Mouse (Mus musculus) embryonic fibroblast, embryonic 13.5 days (primary cell): ENCODE measurements around the gene Zscan29. TPM values are rescaled to one million over a fixed set of nuclear protein-coding genes. Genes with fewer than 3 reads are reported as not detected.

Experiments used
- H3K27ac ChIP-seq: 2 replicates; pipeline ENCODE4 v1.5.1; 2012; ENCODE audit warnings: low read length, control low read depth, inconsistent platforms; ENCODE audit not compliant: insufficient read depth
- H3K4me1 ChIP-seq: 2 replicates; pipeline ENCODE4 v1.6.1; 2011; ENCODE audit warnings: low read length; ENCODE audit not compliant: control insufficient read depth, insufficient read depth
- H3K4me3 ChIP-seq: 2 replicates; pipeline ENCODE4 v1.5.1; 2011; ENCODE audit warnings: mild to moderate bottlenecking, control low read depth, low read length; ENCODE audit not compliant: insufficient read depth
- CTCF ChIP-seq: IDR thresholded peaks from 2 replicates; pipeline ENCODE4 v1.5.1; 2011; ENCODE audit warnings: mild to moderate bottlenecking, control low read depth, low read length, moderate library complexity, borderline replicate concordance; ENCODE audit not compliant: insufficient read depth
- POLR2A ChIP-seq: IDR thresholded peaks from 2 replicates; pipeline ENCODE4 v1.6.1; 2011; ENCODE audit warnings: low read depth, mild to moderate bottlenecking, control low read depth, low read length, moderate library complexity
- polyA plus RNA-seq: library from polyadenylated mRNA; stranded (reverse); fragments of >200 nt; gene quantifications from 2 replicates; pipeline ENCODE4 v1.2.4, GENCODE M21; 2011; ENCODE audit warnings: low read depth; ENCODE audit not compliant: missing spikeins, insufficient read length

Gene Zscan29
- polyA plus RNA-seq, 1 experiment = 10.3 TPM

- peak within 1 kb of the TSS; percentile 89 for H3K4me3 ChIP-seq
- H3K27ac ChIP-seq = peak within 1 kb of the TSS; percentile 74
- H3K4me1 ChIP-seq = no peaks in the 10 kb centered on the region; the same call in 1 of the 2 replicates
- TF ChIP-seq POLR2A = no peak; the same call in 1 of the 2 replicates
- no peak for TF ChIP-seq CTCF
These were observed 399 bp downstream of the Zscan29 start, which contains the start of gene Tubgcp4 for GRCm38 (mm10) chr2:121170481-121170971. Tubgcp4 (plus strand) TSS chr2:121170654.

GRCm38 (mm10) chr2:121169902-121170301 is 1.0 kb downstream of the Zscan29 start:
- Histone ChIP-seq H3K4me1 (no peaks in the 10 kb centered on the region; the same call in 1 of the 2 replicates), H3K27ac (peak overlapping the region; percentile 74), H3K4me3 (peak overlapping the region; percentile 89)
- no peak for TF ChIP-seq POLR2A
- no peak for TF ChIP-seq CTCF

GRCm38 (mm10) chr2:121169173-121169572 is 1.8 kb downstream of the Zscan29 start:
- H3K4me3 ChIP-seq = peak overlapping the region; percentile 89
- no peak overlapping the region for H3K27ac ChIP-seq
- no peaks in the 10 kb centered on the region; the same call in 1 of the 2 replicates for H3K4me1 ChIP-seq
- TF ChIP-seq POLR2A = no peak
- TF ChIP-seq CTCF = no peak

GRCm38 (mm10) chr2:121153100-121153499 is 17.8 kb downstream of the Zscan29 start:
- no peak overlapping the region for H3K27ac ChIP-seq
- H3K4me3 ChIP-seq = no peak overlapping the region
- no peak for TF ChIP-seq CTCF
- no peak for TF ChIP-seq POLR2A
- H3K4me1 ChIP-seq = no peaks in the 10 kb centered on the region

- no peak overlapping the region for H3K27ac ChIP-seq
- no peak for TF ChIP-seq POLR2A
- TF ChIP-seq CTCF = no peak
- no peak overlapping the region for H3K4me3 ChIP-seq
These were observed 21.2 kb downstream of the Zscan29 start for GRCm38 (mm10) chr2:121149679-121150078.

GRCm38 (mm10) chr2:121142415-121142814 is 28.5 kb downstream of the Zscan29 start:
- TF ChIP-seq POLR2A (no peak), CTCF (no peak)
- Histone ChIP-seq H3K4me1 (peaks cover 2% of the 10 kb centered on the region), H3K4me3 (no peak overlapping the region), H3K27ac (no peak overlapping the region)

More at GRCm38 (mm10) chr2:121149679-121150078, 21.2 kb downstream of the Zscan29 start:
- H3K4me1 ChIP-seq = no peaks in the 10 kb centered on the region

GRCm38 (mm10) chr2:121141216-121142035 is 29.5 kb downstream of the Zscan29 start:
- peak overlapping the region; percentile 63 for H3K4me3 ChIP-seq
- peaks cover 2% of the 10 kb centered on the region for H3K4me1 ChIP-seq
- no peak for TF ChIP-seq POLR2A
- no peak for TF ChIP-seq CTCF
- peak overlapping the region; percentile 79; the same call in 1 of the 2 replicates for H3K27ac ChIP-seq

GRCm38 (mm10) chr2:121140018-121140882 is 30.7 kb downstream of the Zscan29 start, which contains the start of the genes Adal and Lcmt2:
Adal (plus strand) TSS chr2:121140428.
Lcmt2 (minus strand) TSS chr2:121140653.
- H3K4me3 ChIP-seq = peak within 1 kb of the TSS; percentile 65
- TF ChIP-seq POLR2A = peak; percentile 92
- no peak for TF ChIP-seq CTCF
- H3K4me1 ChIP-seq = peaks cover 2% of the 10 kb centered on the region
- H3K27ac ChIP-seq = peak within 1 kb of the TSS; percentile 81

- peaks cover 2% of the 10 kb centered on the region for H3K4me1 ChIP-seq
- H3K27ac ChIP-seq = peak overlapping the region; percentile 81
- peak overlapping the region; percentile 65 for H3K4me3 ChIP-seq
- no peak for TF ChIP-seq CTCF
These were observed 31.5 kb downstream of the Zscan29 start for GRCm38 (mm10) chr2:121139266-121140017.
